8 mouse cellular contexts compared by ENCODE assay signal in genomic region chr2:118546798-118547165, GRCm38 (mm10). TPM values are rescaled to one million over a fixed set of nuclear protein-coding genes. Genes with fewer than 3 reads are reported as not detected.
DNase-seq lines count a peak whose midpoint lies in the region; ATAC-seq and TF ChIP-seq lines count a peak whose summit lies in the region.

No protein-coding gene starts in this region.

- no peak for DNase-seq in hindbrain, embryonic 10.5 days (ENCODE audit: low spot score)
- DNase-seq in hindbrain, embryonic 11.5 days (ENCODE audit: low spot score) = no peak
- DNase-seq in thymus, adult 2 months = no peak
- no peak for DNase-seq in thymus, postnatal 14 days
- DNase-seq in c-Kit-positive CD71-positive TER-119-positive erythroid progenitor cells, embryonic 14.5 days (ENCODE audit: low spot score) = no peak
- DNase-seq in layer of hippocampus, postnatal 25 days (ENCODE audit: extremely low spot score in 1 of 2, low spot score in 1 of 2) = no peak

- no peak overlapping the region for H3K4me2 ChIP-seq in hindbrain, embryonic 11.5 days (replicated peaks; ENCODE audit: low read depth, low read length)
- peak overlapping the region; percentile 95 for H3K4me2 ChIP-seq in intestine, embryonic 15.5 days (replicated peaks)
- peak overlapping the region; percentile 93 for H3K4me2 ChIP-seq in stomach, embryonic 16.5 days (ENCODE audit: low read depth, low read length)

- no peaks in the 10 kb centered on the region for H3K9me3 ChIP-seq in hindbrain, embryonic 10.5 days
- H3K9me3 ChIP-seq in hindbrain, embryonic 11.5 days (ENCODE audit: control insufficient read depth, low read length) = no peaks in the 10 kb centered on the region
- H3K9me3 ChIP-seq in intestine, embryonic 15.5 days = no peaks in the 10 kb centered on the region
- H3K9me3 ChIP-seq in stomach, embryonic 16.5 days (replicated peaks; ENCODE audit: control insufficient read depth, low read length) = no peaks in the 10 kb centered on the region

- peaks cover 82% of the 10 kb centered on the region for H3K4me1 ChIP-seq in hindbrain, embryonic 10.5 days (replicated peaks)
- H3K4me1 ChIP-seq in hindbrain, embryonic 11.5 days (replicated peaks; ENCODE audit: control insufficient read depth, insufficient read depth, low read length) = peaks cover 28% of the 10 kb centered on the region; the same call in 1 of the 2 replicates
- H3K4me1 ChIP-seq in thymus, adult 2 months (replicated peaks; ENCODE audit: control insufficient read depth, insufficient read depth, low read length) = peaks cover 65% of the 10 kb centered on the region
- H3K4me1 ChIP-seq in intestine, embryonic 15.5 days (replicated peaks) = peaks cover 73% of the 10 kb centered on the region
- peaks cover 68% of the 10 kb centered on the region for H3K4me1 ChIP-seq in stomach, embryonic 16.5 days (ENCODE audit: control insufficient read depth, insufficient read depth, low read length)

- H3K36me3 ChIP-seq in hindbrain, embryonic 10.5 days = 0 out of 2 replicates have a peak, but pooled peaks cover 9% of the 10 kb centered on the region
- no peaks in the 10 kb centered on the region for H3K36me3 ChIP-seq in hindbrain, embryonic 11.5 days (ENCODE audit: control insufficient read depth, insufficient read depth, low read length)
- H3K36me3 ChIP-seq in thymus, adult 2 months (ENCODE audit: control insufficient read depth, insufficient read depth, low read length) = no peaks in the 10 kb centered on the region
- no peaks in the 10 kb centered on the region for H3K36me3 ChIP-seq in intestine, embryonic 15.5 days
- no peaks in the 10 kb centered on the region for H3K36me3 ChIP-seq in stomach, embryonic 16.5 days (ENCODE audit: control insufficient read depth, insufficient read depth, low read length)

- WGBS in hindbrain, embryonic 10.5 days = 32% methylated on average over 3 of the region's 3 CpGs
- 37% methylated on average over 3 of the region's 3 CpGs for WGBS in hindbrain, embryonic 11.5 days
- 39% methylated on average over 3 of the region's 3 CpGs for WGBS in thymus, adult 2 months
- 48% methylated on average over 3 of the region's 3 CpGs for WGBS in intestine, embryonic 15.5 days
- WGBS in stomach, embryonic 16.5 days = 55% methylated on average over 3 of the region's 3 CpGs

- TF ChIP-seq POLR2A in thymus, adult 2 months (IDR thresholded peaks at IDR 0.05; ENCODE audit: control insufficient read depth, extremely low read depth, insufficient read depth, low read length, poor library complexity) = no peak

- no peak for TF ChIP-seq CTCF in thymus, adult 2 months (IDR thresholded peaks at IDR 0.05; ENCODE audit: borderline replicate concordance, control insufficient read depth, extremely low read depth, insufficient read depth, low read length, poor library complexity)

- no peak overlapping the region for H3K9ac ChIP-seq in hindbrain, embryonic 11.5 days (ENCODE audit: low read depth, low read length)
- H3K9ac ChIP-seq in intestine, embryonic 15.5 days = peak overlapping the region; percentile 17; the same call in 1 of the 2 replicates
- peak overlapping the region; percentile 73 for H3K9ac ChIP-seq in stomach, embryonic 16.5 days (ENCODE audit: low read length)

- peaks cover 18% of the 10 kb centered on the region for H3K27me3 ChIP-seq in hindbrain, embryonic 10.5 days (ENCODE audit: insufficient read depth, poor library complexity, severe bottlenecking)
- H3K27me3 ChIP-seq in hindbrain, embryonic 11.5 days (ENCODE audit: control insufficient read depth, insufficient read depth, low read length) = no peaks in the 10 kb centered on the region
- H3K27me3 ChIP-seq in thymus, adult 2 months (ENCODE audit: control insufficient read depth, insufficient read depth, low read length) = no peaks in the 10 kb centered on the region
- no peaks in the 10 kb centered on the region for H3K27me3 ChIP-seq in intestine, embryonic 15.5 days (replicated peaks)
- H3K27me3 ChIP-seq in stomach, embryonic 16.5 days (ENCODE audit: control insufficient read depth, insufficient read depth, low read length) = no peaks in the 10 kb centered on the region

- peak overlapping the region; percentile 87 for H3K27ac ChIP-seq in hindbrain, embryonic 10.5 days
- no peak overlapping the region for H3K27ac ChIP-seq in hindbrain, embryonic 11.5 days (ENCODE audit: low read depth, low read length)
- peak overlapping the region; percentile 68 for H3K27ac ChIP-seq in thymus, adult 2 months (ENCODE audit: control insufficient read depth, insufficient read depth, low read length)
- peak overlapping the region; percentile 99 for H3K27ac ChIP-seq in intestine, embryonic 15.5 days
- peak overlapping the region; percentile 98 for H3K27ac ChIP-seq in stomach, embryonic 16.5 days (ENCODE audit: low read length)

- ATAC-seq in hindbrain, embryonic 11.5 days (ENCODE audit: low FRiP score) = no peak
- no peak for ATAC-seq in intestine, embryonic 15.5 days
- no peak for ATAC-seq in stomach, embryonic 16.5 days (ENCODE audit: insufficient read depth, low FRiP score)

- H3K4me3 ChIP-seq in hindbrain, embryonic 10.5 days = peak overlapping the region; percentile 80
- no peak overlapping the region for H3K4me3 ChIP-seq in hindbrain, embryonic 11.5 days (ENCODE audit: low read depth, low read length)
- peak overlapping the region; percentile 36 for H3K4me3 ChIP-seq in thymus, adult 2 months (ENCODE audit: control insufficient read depth, insufficient read depth, low read length)
- H3K4me3 ChIP-seq in intestine, embryonic 15.5 days (replicated peaks) = peak overlapping the region; percentile 7; the same call in 1 of the 2 replicates
- H3K4me3 ChIP-seq in stomach, embryonic 16.5 days (replicated peaks; ENCODE audit: low read length) = no peak overlapping the region

RNA-seq across cellular contexts. Expression of gene Bmf, which starts 2.7 kb away (rescaled TPM):
- polyA plus RNA-seq in hindbrain, embryonic 10.5 days (2016; fragmentation: Nextera tagmentation; extraction: Ambion mirVana) = 4.8 and 4.9 TPM in 2 replicates
- polyA plus RNA-seq in hindbrain, embryonic 11.5 days (2014; fragmentation: Nextera tagmentation; extraction: Ambion mirVana) = 2.5 and 4.9 TPM in 2 replicates
- polyA plus RNA-seq in thymus, adult 2 months (2012; rRNA removed) = 67.3 and 80.9 TPM in 2 replicates
- 2.8 and 3.0 TPM in 2 replicates for polyA plus RNA-seq in intestine, embryonic 15.5 days (2015; fragmentation: Nextera tagmentation; extraction: Ambion mirVana)
- polyA plus RNA-seq in stomach, embryonic 16.5 days (2015; fragmentation: Nextera tagmentation; extraction: Ambion mirVana) = 4.2 and 4.4 TPM in 2 replicates
- 1 to 10 TPM; 4.0 to 5.0 TPM for total RNA-seq in layer of hippocampus, postnatal 25 days (2021)

RNA-seq across cellular contexts. Expression of gene Bub1b, which starts 51.2 kb away (rescaled TPM):
- 98.9 and 137 TPM in 2 replicates for polyA plus RNA-seq in hindbrain, embryonic 10.5 days (2016; fragmentation: Nextera tagmentation; extraction: Ambion mirVana)
- polyA plus RNA-seq in hindbrain, embryonic 11.5 days (2014; fragmentation: Nextera tagmentation; extraction: Ambion mirVana) = 80.6 and 100.0 TPM in 2 replicates
- 42.0 and 53.7 TPM in 2 replicates for polyA plus RNA-seq in thymus, adult 2 months (2012; rRNA removed)
- polyA plus RNA-seq in intestine, embryonic 15.5 days (2015; fragmentation: Nextera tagmentation; extraction: Ambion mirVana) = 67.9 and 71.5 TPM in 2 replicates
- 66.2 and 67.4 TPM in 2 replicates for polyA plus RNA-seq in stomach, embryonic 16.5 days (2015; fragmentation: Nextera tagmentation; extraction: Ambion mirVana)
- total RNA-seq in layer of hippocampus, postnatal 25 days (2021) = 1 to 10 TPM; 2.0 to 2.4 TPM

Comparison
In these comparisons a context has a peak if more than half of its experiments do, and no peak if none do; other contexts are left out.
1. H3K4me3 ChIP-seq: peak in hindbrain, embryonic 10.5 days (single experiment), thymus, adult 2 months (single experiment) and intestine, embryonic 15.5 days (single experiment); none in hindbrain, embryonic 11.5 days (single experiment) and stomach, embryonic 16.5 days (single experiment).
2. RNA of gene Bmf, which starts 2.7 kb away (polyA plus RNA-seq): 67.3 to 80.9 TPM in thymus, adult 2 months; 2.5 to 4.9 TPM in hindbrain, embryonic 11.5 days, 4.8 to 4.9 TPM in hindbrain, embryonic 10.5 days, 4.2 to 4.4 TPM in stomach, embryonic 16.5 days and 2.8 to 3.0 TPM in intestine, embryonic 15.5 days; every median in the first group is over 10 times any median in the second.